Mouse (Mus musculus): ENCODE measurements around the gene Tut1.
"Not testable (repeated sequence)": the region's sequence is repeated elsewhere in the genome, so short reads cannot be mapped to it uniquely, and the experiment has no call there.

The Tut1 gene

GRCm38 (mm10) chr19:9006915-9007314, 53.3 kb downstream of the Tut1 start:
- not testable (repeated sequence) for DNase-seq (ENCODE audit: low read depth)
